Mouse (Mus musculus) CD4-positive, CD25-positive, alpha-beta regulatory T cell, adult 2 months (primary cell): Measurements from ENCODE around the gene Orai1.
"Not testable (repeated sequence)": the region's sequence is repeated elsewhere in the genome, so short reads cannot be mapped to it uniquely, and the experiment has no call there.

Experiments
- DNase-seq: peaks from one replicate; pipeline ENCODE4 v3.0.0-alpha.2; 2012; ENCODE audit warnings: low read depth, low spot score

The Orai1 gene

GRCm38 (mm10) chr5:123031312-123031711 is 16.4 kb downstream of the Orai1 start:
- DNase-seq, result peak; percentile 37

GRCm38 (mm10) chr5:123033646-123034160 is 18.8 kb downstream of the Orai1 start:
- no peak for DNase-seq

GRCm38 (mm10) chr5:123035089-123035488 is 20.2 kb downstream of the Orai1 start:
- DNase-seq, result no peak

DNA sequence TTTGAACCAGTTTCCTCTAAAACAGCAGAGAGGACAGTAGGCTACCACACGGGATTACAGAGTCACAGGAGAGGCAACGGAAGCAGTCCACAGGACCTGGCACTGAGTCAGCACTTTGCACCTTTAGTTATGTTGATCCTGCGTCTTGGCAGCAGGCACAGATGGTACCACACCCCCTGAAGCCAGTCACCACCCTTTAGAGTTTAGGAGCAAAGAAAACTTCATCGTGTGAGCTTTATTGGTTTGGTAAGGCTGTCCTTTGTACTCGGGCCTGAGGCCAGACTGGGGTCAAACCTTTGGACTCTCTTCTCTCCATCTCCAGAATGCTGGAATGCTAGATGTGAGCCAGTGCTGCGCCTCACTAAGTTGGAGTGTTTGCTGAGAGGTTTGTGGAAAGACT is 20.7 kb downstream of the Orai1 start:
- DNase-seq, result peak; percentile 37

DNA sequence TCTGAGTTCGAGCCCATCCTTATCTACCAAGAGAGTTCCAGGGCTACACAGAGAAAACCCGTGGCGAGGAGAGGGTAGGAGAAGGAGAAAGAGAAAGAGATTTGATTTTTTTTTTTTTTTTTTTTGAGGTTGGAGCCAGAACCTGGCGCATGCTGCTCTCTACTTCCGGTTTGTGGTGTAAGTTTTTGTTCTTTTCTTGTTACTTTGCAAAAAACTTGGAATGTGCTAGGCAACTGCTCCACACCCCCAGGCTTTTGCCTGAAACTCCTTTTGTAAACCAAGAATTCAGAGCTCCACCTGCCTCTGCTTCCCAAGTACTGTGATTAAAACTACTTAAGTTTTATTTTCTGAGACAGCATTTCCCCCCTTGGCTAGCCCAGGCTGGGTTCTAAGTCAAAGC is 23.2 kb downstream of the Orai1 start:
- peak; percentile 36 for DNase-seq

DNA sequence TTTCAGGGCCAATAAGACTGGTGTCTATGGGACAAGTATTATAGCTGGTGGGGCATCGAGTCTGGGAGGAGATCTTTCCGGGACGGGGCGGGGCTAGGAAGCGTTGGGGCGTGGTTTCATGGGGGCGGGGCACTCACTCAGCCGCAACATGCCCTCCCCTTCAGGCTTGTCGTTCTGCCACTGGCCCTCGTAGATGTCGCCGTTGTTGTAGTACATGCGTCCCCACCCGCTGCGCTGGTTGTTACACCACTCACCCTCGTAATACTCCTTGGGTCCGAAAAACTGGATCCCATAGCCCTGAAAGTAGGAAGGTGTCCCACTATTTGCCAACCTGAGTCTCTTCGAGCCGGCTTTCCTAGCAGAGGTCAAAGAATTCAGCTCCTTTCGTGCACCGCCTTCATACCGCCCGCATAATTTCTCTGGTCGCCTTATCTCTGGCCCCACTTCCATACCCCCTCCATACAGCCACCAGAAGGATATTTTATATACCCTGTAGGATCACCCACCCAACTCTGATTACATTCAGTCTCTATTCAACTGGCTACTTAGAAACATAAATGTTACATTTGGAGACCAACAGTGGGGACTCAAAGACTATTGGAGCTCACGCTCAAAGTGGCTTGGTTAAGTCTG is 24.4 kb downstream of the Orai1 start:
- peak; percentile 91 for DNase-seq

DNA sequence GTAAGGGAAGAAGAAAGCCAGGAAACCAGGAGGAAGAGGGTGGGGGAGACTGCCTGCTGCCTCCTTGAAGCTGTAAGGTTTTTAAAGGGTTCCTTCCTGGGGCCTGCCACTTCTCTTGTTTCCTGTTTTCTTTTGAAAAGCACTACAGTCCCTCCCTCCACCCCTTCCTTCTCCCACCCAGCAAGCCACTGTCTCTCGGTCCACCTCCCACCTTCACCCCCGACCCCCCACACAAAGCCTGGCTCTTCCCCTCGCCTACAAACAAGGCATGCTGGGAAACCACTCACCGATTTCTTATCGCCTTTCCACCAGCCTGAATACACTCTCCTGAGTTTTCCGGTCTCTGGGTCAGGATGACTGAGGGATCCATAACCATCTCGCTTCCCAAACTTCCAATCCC is 25.9 kb downstream of the Orai1 start:
- no peak for DNase-seq

DNA sequence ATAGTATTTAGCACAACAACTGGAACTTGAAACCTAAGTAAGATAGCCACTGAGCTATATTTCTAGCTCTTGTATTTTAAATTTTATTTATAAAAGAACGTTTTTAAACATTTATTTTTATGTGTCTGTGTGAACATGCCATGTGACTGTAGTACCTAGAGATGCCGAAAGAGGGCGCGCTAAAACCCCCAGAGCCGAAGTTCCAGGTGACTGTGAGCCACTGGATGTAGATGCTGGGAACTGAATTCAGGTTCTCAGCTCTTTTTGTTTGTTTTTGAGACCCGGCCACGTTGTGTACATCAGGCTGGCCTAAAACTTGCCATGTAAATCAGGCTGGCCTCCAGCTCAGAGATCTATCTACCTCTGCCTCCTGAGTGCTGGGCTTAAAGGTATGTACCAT is 29.0 kb downstream of the Orai1 start:
- DNase-seq, result peak; percentile 75

DNA sequence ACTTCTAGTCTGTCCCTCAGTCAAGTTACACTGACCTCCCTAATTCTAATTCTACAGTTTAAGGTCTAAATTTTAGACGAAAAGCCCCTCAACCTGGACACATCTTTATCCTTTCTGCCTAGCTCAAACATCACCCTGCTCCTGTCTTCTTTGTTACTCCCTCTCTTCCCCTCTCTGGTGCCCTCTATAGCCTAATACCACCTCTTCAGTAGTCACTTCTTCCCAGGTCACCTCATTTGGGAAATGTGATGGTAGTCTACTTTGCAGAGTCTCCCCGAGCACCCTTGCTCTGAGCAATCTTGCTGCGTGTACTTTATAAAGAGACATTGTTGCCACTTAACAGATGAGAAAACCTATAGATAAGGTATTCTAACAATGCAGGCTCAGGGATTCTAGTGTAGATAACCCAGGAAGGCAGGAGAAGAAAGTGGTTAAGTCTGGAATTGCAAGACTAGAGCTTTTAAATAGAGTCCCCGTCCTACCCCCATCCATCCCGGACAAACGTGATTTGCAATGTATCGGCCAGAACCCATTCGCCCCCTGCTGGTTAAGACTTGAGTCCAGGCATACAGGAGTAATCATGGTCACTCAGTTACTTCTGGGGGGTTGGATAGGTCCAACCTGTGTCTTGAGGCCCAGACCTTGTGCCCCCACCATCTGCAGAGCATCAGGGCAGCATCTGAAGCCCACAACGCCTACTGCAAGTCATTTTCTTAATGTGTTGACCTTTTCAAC is 30.9 kb downstream of the Orai1 start:
- peak; percentile 81 for DNase-seq

DNA sequence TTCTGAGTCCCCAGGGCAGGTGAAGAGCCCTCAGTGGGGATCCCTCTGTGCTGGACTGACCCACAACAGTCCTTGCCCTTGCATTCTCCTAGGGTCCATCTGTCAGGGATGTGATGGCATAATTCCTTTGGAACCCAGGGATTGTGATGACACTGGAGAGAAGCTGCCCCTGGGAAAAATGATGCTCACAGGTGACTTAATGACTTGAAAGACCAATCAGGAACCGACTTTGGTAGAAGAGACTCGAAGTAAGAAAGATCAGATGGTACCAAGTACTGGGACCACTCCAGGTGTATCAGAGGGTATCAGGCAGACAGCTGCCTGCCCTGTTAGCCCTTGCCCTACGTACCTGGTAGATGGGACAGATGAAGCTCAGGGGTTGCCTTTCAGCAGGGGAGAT is 32.0 kb downstream of the Orai1 start, which contains the start of gene Morn3:
Gene Morn3 (minus strand): TSS at position 101 of the 400 bp plus-strand sequence.
- DNase-seq, result no peak

DNA sequence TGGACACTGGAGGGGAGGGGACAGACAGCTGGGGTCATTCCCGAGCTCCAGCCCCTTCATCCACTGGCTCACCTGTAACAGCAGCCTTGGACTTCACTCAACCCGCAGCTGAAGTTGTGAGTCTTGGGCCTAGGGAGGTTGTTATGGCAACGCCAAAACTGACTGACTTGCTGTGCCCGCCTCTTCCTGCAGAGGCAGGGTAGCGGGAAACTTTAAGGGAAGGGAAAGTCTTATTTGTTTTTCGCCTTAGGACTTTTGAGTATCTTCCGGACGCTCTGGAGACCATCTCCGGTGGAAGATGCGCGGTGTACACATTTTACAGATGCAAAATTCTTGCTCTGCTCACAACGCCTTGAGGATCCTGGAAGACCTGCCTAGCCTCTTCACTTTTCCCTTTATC is 34.4 kb downstream of the Orai1 start:
- peak; percentile 82 for DNase-seq

DNA sequence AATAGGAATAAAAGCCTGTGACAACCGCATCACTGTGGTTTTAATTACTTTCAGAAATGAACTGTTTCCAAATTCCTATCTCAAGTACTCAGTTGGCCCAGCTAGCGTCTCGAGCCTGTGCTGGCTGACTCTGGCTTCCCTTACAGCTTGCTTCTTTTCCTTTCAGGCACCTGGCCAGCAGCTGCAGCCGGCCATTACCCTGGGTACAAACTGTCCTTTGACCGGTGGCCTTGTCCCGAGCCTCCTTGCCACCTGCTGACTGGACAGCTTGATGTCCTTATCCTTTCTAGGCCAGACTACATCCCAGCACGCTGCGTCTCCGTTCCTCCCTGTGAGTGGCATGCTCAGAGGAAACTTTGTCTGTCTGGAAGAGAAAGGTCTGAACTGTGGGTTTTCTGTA is 36.0 kb downstream of the Orai1 start:
- no peak for DNase-seq

DNA sequence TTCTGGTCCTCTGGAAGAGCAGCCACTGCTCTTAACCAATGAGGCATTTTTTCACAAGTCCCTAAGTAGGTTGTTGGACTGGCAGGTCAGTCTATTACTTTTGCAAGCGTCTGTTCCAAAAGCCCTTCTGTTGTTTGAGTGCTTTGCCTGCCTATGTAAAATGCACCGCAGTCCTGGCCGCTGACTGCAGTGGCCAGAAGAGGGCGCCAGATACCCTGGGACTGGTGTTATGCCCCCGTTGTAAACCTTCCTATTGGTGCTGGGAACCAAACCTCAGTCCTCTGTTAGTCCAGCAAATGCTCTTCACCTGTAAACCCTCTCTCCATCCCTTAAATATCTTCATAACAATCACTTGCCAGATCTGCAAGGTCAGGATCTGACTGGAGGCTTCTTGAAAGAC is 36.9 kb downstream of the Orai1 start:
- DNase-seq, result peak; percentile 35

GRCm38 (mm10) chr5:123057366-123058250 is 42.7 kb downstream of the Orai1 start:
- peak; percentile 100 for DNase-seq

DNA sequence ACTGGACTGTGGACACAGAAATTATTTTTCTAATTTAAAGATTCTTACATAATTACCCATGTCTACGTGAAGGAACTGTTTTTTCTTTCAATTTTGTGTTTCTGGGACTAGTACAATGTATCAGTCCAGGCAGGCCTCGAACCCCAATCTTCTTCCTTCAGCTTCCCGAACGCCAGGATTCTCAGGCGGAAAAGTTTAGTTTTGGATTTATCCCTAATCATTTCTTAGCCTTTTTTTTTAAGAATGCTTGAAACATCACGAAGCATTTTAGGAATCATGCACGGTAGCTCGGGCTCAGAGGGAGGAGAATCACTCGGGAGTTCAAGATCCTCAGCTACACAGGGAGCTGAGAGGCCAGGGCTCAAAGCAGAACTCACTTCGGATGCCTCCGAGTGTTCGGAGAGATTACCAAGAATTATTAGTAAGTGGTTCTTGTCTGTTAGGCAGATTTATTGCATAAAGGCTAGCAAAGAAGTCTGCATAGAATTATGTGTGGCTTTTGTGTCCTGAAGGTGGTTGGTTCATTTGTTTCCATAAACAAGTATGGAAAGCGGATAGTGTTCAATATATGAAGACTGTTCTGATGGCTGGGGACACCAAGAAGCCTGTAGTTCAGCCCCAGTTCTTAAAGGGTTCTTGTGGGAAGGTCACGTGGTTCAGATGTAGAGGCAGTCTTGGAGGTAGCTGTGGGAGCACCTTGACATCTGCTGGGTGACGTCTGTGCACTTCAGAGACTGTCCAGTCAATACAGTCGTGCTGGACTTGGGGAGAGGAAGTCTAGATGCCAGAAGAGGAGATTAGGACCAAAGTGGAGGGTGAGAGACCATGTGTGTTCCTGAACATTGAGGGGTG is 43.6 kb downstream of the Orai1 start:
- DNase-seq, result peak; percentile 53

DNA sequence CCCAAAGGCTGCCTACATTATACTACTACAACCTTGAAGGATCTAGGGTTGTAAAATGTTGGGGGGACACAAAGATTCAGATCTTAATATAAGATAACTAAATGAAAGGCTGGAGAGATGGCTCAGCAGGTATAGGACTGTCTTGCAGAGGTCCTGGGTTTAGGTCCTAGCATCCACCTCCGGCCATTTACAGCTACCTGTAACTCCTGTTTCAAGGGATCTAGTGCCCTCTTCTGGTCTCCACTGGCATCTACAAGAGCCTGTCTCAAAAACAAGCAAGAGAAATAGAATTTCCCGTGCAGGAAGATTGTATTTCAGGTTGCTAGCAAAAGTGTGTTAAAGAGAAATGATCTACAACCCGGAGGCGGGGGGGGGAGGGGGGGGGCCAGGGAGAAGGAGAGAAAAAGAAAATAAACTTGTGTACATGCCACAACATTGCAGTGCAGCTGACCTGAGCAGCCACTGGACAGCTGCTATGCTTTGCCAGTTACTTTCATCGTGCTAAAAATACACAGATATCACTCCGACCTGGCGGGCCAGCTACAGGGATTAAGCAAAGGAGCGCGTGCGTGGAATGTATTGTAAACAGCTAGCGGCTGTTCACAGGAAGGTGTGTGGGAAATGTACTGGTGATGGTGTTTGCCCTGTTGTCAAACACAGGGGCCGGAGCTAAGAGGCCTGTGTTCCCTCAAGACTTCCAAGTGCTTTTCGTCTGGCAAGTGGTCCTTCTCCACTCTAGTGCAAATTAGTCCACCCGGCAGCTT is 45.1 kb downstream of the Orai1 start:
- peak; percentile 78 for DNase-seq

DNA sequence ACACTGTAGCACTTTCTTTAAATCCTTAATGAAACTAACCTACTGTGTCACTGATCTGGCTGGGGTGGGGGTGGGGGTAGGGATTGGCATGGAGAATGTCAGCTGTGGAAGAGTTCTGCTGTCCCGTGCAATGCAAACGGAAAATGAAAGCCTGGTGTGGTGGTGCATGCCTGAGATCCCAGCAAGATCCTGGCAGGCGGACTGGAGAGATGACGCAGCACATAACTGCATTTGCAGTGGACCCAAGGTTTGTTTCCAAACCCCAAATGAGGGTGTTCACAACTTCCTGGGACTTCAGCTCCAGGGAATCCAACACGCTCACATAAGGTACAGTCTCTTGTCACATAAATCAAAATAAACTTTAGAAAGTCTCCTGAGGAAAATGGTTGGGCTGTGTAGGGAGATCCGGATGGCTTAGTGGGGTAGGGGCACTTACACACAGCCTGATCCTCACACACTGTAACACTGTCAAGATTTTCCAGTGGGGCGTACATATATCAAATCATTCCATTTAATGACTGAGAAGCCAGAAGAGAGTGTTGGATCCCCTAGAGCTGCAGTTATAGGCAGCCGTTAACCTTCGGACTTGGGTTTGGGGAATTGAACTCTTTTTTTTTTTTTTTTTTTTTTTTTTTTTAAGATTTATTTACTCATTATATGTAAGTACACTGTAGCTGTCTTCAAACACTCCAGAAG is 46.0 kb downstream of the Orai1 start:
- no peak for DNase-seq

DNA sequence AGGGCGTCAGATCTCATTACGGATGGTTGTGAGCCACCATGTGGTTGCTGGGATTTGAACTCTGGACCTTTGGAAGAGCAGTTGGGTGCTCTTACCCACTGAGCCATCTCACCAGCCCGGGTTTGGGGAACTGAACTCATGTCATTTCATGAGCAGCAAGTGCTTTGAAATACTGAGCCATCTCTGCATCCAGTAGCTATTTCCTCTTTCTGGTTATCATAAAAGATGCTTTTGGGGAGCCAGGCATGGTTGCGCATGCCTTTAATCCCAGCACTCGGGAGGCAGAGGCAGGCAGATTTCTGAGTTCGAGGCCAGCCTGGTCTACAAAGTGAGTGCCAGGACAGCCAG is 46.5 kb downstream of the Orai1 start:
- DNase-seq, result not testable (repeated sequence)

DNA sequence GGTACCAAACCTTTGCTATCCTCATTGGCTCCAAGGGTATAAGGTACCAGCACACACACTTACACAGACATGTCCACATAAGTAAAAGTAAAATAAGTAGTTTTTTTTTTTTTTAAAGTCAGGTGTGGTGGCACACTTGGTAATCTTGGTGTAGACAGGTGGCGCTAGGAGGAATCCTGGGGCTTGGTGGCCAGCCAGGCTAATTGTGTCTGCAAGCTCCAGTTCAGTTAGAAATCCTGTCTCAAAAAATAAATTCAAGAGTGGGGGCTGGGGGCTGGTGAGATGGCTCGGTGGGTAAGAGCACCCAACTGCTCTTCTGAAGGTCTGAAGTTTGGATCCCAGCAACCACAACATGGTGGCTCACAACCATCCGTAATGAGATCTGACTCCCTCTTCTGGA is 48.3 kb downstream of the Orai1 start:
- no peak for DNase-seq

DNA sequence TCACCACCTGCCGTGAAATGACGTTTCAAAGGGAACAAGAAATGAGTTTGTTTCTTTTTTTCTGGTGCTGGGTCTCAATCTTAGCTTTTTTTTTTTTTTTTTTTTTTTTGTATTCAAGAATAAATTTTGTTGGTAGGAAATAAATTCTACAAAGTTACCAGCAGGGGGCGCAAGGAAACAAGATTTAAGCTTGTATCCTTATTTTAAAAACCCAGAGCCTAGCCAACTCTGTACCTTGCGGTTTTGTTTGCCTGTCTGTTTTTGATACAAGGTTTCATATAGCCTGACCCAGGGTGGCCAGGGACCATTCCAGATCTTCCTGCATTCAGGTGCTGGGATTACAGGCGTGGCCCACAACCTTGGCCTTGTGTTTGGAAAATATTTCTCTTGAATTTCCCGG is 49.3 kb downstream of the Orai1 start:
- peak; percentile 93 for DNase-seq
